Comparison of ENCODE assay signal across 25 mouse cellular contexts in the genomic region with DNA sequence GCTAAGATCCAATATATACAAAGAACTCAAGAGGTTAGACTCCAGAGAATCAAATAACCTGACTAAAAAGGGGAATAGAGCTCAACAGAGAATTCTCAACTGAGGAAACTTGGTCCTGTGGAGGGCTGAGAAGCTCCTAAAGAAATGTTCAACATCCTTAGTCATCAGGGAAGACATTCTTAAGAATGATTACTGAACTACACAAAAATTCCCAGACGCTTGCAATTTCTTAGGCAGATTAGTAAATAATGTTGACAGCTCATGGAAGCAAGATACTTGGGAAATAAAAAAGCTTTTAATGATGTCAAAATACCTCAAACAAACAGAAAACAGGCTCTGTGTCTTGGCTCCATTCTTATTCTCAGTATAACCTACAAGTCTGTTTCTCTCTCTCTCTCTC.
DNase-seq lines count a peak whose midpoint lies in the region; ATAC-seq and TF ChIP-seq lines count a peak whose summit lies in the region.
"Had no signal": no experiment of that assay in that cellular context is flagged by ENCODE, and none has a peak within 500 bp of the region (broad histone marks: within the 10 kb centered on the region; RNA-seq: fewer than 3 reads in every experiment).

No protein-coding gene starts in this region.

- no peak overlapping the region for H3K9ac ChIP-seq in kidney, postnatal 0 days (ENCODE audit: low read depth, low read length)
- H3K9ac ChIP-seq: embryonic facial prominence, embryonic 12.5 days; forebrain, embryonic 13.5 days; forebrain, embryonic 15.5 days; forebrain, postnatal 0 days had no signal

- peak; percentile 44 for DNase-seq in kidney, postnatal 0 days (ENCODE audit: low spot score)
- no peak for DNase-seq in kidney, adult 11 months
- DNase-seq in NIH3T3 (ENCODE audit: low read depth) = peak; percentile 62
- DNase-seq in fibroblast of lung, adult 2 months (ENCODE audit: low read depth) = peak; percentile 33
- DNase-seq in embryo, embryonic 10.5 days (ENCODE audit: low spot score) = no peak
- DNase-seq: adrenal gland, adult 2 months; adrenal gland, postnatal 10 days; adrenal gland, postnatal 25 days; B cell, adult 2 months; cerebellum, adult 11 months; cerebellum, adult 18-20 months; cerebellum, adult 8-10 months; cerebellum, adult 9-11 months; cerebellum, postnatal 14 days; cerebellum, postnatal 36 days; forebrain, postnatal 0 days had no signal

- ATAC-seq in kidney, postnatal 0 days (replicated peaks; ENCODE audit: low FRiP score, low read depth) = no peak
- no peak for ATAC-seq in monocyte, adult 5-6 weeks (replicated peaks; ENCODE audit: insufficient number of reproducible peaks, low FRiP score, low TSS enrichment, poor library complexity, severe bottlenecking)
- ATAC-seq: CD4-positive, CD25-positive, alpha-beta regulatory T cell, adult 4 months; forebrain, embryonic 13.5 days; forebrain, embryonic 15.5 days; forebrain, postnatal 0 days had no signal

- WGBS in kidney, postnatal 0 days = 59% methylated on average over 1 of the region's 1 CpGs

- TF ChIP-seq CTCF in kidney, postnatal 0 days (IDR thresholded peaks at IDR 0.05; ENCODE audit: low read depth) = no peak

- no peak overlapping the region for H3K4me2 ChIP-seq in kidney, postnatal 0 days (ENCODE audit: low read length)
- H3K4me2 ChIP-seq: embryonic facial prominence, embryonic 12.5 days; forebrain, embryonic 13.5 days; forebrain, embryonic 15.5 days had no signal

- H3K27ac ChIP-seq in kidney, postnatal 0 days = no peak overlapping the region
- H3K27ac ChIP-seq: embryonic facial prominence, embryonic 10.5 days; embryonic facial prominence, embryonic 12.5 days; forebrain, embryonic 13.5 days; forebrain, embryonic 15.5 days had no signal

- H3K36me3 ChIP-seq in kidney, postnatal 0 days (ENCODE audit: insufficient read depth, low read length) = no peaks in the 10 kb centered on the region
- H3K36me3 ChIP-seq: embryonic facial prominence, embryonic 10.5 days; embryonic facial prominence, embryonic 12.5 days; forebrain, embryonic 15.5 days; G1E had no signal

- H3K9me3 ChIP-seq in kidney, postnatal 0 days (replicated peaks; ENCODE audit: low read length) = no peaks in the 10 kb centered on the region
- H3K9me3 ChIP-seq: embryonic facial prominence, embryonic 10.5 days; embryonic facial prominence, embryonic 12.5 days; forebrain, embryonic 13.5 days; forebrain, embryonic 15.5 days; G1E had no signal

- no peak overlapping the region for H3K4me3 ChIP-seq in kidney, postnatal 0 days (replicated peaks; ENCODE audit: low read depth, low read length)
- H3K4me3 ChIP-seq: embryonic facial prominence, embryonic 10.5 days; embryonic facial prominence, embryonic 12.5 days; erythroblast, embryonic 14.5 days; forebrain, embryonic 13.5 days; forebrain, embryonic 15.5 days had no signal

- H3K4me1 ChIP-seq in kidney, postnatal 0 days (replicated peaks; ENCODE audit: insufficient read depth, low read length) = no peaks in the 10 kb centered on the region
- H3K4me1 ChIP-seq: embryonic facial prominence, embryonic 10.5 days; embryonic facial prominence, embryonic 12.5 days; forebrain, embryonic 13.5 days; forebrain, embryonic 15.5 days had no signal

- H3K27me3 ChIP-seq in kidney, postnatal 0 days (ENCODE audit: insufficient read depth, low read length) = no peaks in the 10 kb centered on the region
- H3K27me3 ChIP-seq: CH12.LX; embryonic facial prominence, embryonic 12.5 days; forebrain, embryonic 13.5 days; forebrain, embryonic 15.5 days had no signal

Comparison
In these comparisons a context has a peak if more than half of its experiments do, and no peak if none do; other contexts are left out.
1. DNase-seq: peak in kidney, postnatal 0 days (single experiment), NIH3T3 (single experiment) and fibroblast of lung, adult 2 months (single experiment); none in kidney, adult 11 months (single experiment) and embryo, embryonic 10.5 days (single experiment).